Mouse (Mus musculus) CH12.LX (cell line): ENCODE measurements around the gene Nt5c3. TPM values are rescaled to one million over a fixed set of nuclear protein-coding genes. Genes with fewer than 3 reads are reported as not detected.

Experiments used
- DNase-seq: peaks from one replicate; pipeline ENCODE4 v3.0.0-alpha.2; 2013; ENCODE audit errors: extremely low read depth
- H3K27ac ChIP-seq: 2 replicates; pipeline ENCODE4 v1.5.1; 2012; ENCODE audit warnings: low read depth, mild to moderate bottlenecking, control low read depth, moderate library complexity; ENCODE audit not compliant: insufficient read depth
- H3K27me3 ChIP-seq: replicated peaks from 2 replicates; pipeline ENCODE3; 2012; ENCODE audit warnings: inconsistent platforms
- H3K36me3 ChIP-seq, 2 experiments: replicated peaks in 1 of 2; 2 replicates each; pipeline versions ENCODE3 to v1.6.1; 2012; ENCODE audit warnings: inconsistent platforms in 1 of 2, low read length in 1 of 2, mild to moderate bottlenecking in 1 of 2, mixed read lengths in 1 of 2, moderate library complexity in 1 of 2; ENCODE audit not compliant: control insufficient read depth in 1 of 2, insufficient read depth in 1 of 2
- H3K4me1 ChIP-seq, 2 experiments: 2 replicates each; pipeline ENCODE4 v1.6.1; 2012; ENCODE audit warnings: inconsistent platforms in 1 of 2, moderate library complexity in 1 of 2; ENCODE audit not compliant: insufficient read depth in 2 of 2, control insufficient read depth in 1 of 2
- H3K4me2 ChIP-seq: 2 replicates; pipeline ENCODE4 v1.6.1; 2012; ENCODE audit warnings: low read depth, mild to moderate bottlenecking, control low read depth; ENCODE audit not compliant: poor library complexity, insufficient read depth, severe bottlenecking
- H3K4me3 ChIP-seq, 3 experiments: fragments of 150-350 bp in 1 of 3; sonication (generic) in 1 of 3; replicated peaks in 1 of 3; 2 replicates each; pipeline versions ENCODE3 to v1.5.1; 2011 to 2012; ENCODE audit warnings: low read depth in 2 of 3, low read length in 2 of 3, mild to moderate bottlenecking in 2 of 3, moderate library complexity in 2 of 3, control low read depth in 1 of 3, improper control_type of control experiment in 1 of 3, inconsistent platforms in 1 of 3, mixed read lengths in 1 of 3; ENCODE audit not compliant: poor library complexity in 1 of 3
- H3K79me2 ChIP-seq: replicated peaks from 2 replicates; pipeline ENCODE4 v1.6.1; 2012; ENCODE audit warnings: mild to moderate bottlenecking, moderate library complexity; ENCODE audit not compliant: control insufficient read depth, poor library complexity, insufficient read depth, severe bottlenecking; ENCODE audit errors: extremely low read depth
- H3K9ac ChIP-seq: 2 replicates; pipeline ENCODE4 v1.6.1; 2012; ENCODE audit warnings: low read depth, mild to moderate bottlenecking, control low read depth, moderate library complexity; ENCODE audit not compliant: insufficient read depth
- H3K9me3 ChIP-seq: replicated peaks from 2 replicates; pipeline ENCODE3; 2012; ENCODE audit warnings: low read length, inconsistent platforms, mixed read lengths
- CTCF ChIP-seq, 2 experiments: IDR thresholded peaks in 1 of 2; conservative IDR thresholded peaks in 1 of 2; 2 replicates each; pipeline ENCODE4 v1.5.1; 2011 to 2012; ENCODE audit warnings: low read depth in 2 of 2, low read length in 2 of 2, improper control_type of control experiment in 1 of 2, inconsistent platforms in 1 of 2, mild to moderate bottlenecking in 1 of 2, moderate library complexity in 1 of 2
- ELF1 ChIP-seq: IDR thresholded peaks from 2 replicates; pipeline ENCODE4 v1.6.1; 2014; ENCODE audit warnings: low read depth, mild to moderate bottlenecking, inconsistent platforms, low read length, improper control_type of control experiment
- EP300 ChIP-seq: IDR thresholded peaks from 2 replicates; pipeline ENCODE4 v1.6.1; 2011; ENCODE audit warnings: low read length, improper control_type of control experiment
- ETS1 ChIP-seq: conservative IDR thresholded peaks from 2 replicates; pipeline ENCODE4 v1.6.1; 2012; ENCODE audit warnings: low read depth, mild to moderate bottlenecking, inconsistent platforms, low read length, improper control_type of control experiment, moderate library complexity
- JUN ChIP-seq: IDR thresholded peaks from 2 replicates; pipeline ENCODE4 v1.6.1; 2011; ENCODE audit warnings: low read depth, mild to moderate bottlenecking, low read length, improper control_type of control experiment, moderate library complexity; ENCODE audit not compliant: insufficient read depth
- MAFK ChIP-seq: IDR thresholded peaks from 2 replicates; pipeline ENCODE4 v1.6.1; 2011; ENCODE audit warnings: low read length, improper control_type of control experiment; ENCODE audit not compliant: insufficient replicate concordance
- MAZ ChIP-seq: IDR thresholded peaks from 2 replicates; pipeline ENCODE4 v1.6.1; 2012; ENCODE audit warnings: low read depth, mild to moderate bottlenecking, inconsistent platforms, low read length, improper control_type of control experiment, moderate library complexity
- MEF2A ChIP-seq: IDR thresholded peaks from 2 replicates; pipeline ENCODE4 v1.6.1; 2014; ENCODE audit warnings: low read depth, mild to moderate bottlenecking, inconsistent platforms, low read length, improper control_type of control experiment, borderline replicate concordance
- MXI1 ChIP-seq: IDR thresholded peaks from 2 replicates; pipeline ENCODE4 v1.6.1; 2011; ENCODE audit warnings: mild to moderate bottlenecking, low read depth, low read length, improper control_type of control experiment
- MYC ChIP-seq: IDR thresholded peaks from 2 replicates; pipeline ENCODE4 v1.6.1; 2011; ENCODE audit warnings: low read depth, mild to moderate bottlenecking, improper control_type of control experiment, low read length
- NELFE ChIP-seq: IDR thresholded peaks from 2 replicates; pipeline ENCODE4 v1.6.1; 2011; ENCODE audit warnings: low read depth, low read length, improper control_type of control experiment
- PAX5 ChIP-seq: IDR thresholded peaks from 2 replicates; pipeline ENCODE4 v1.6.1; 2012; ENCODE audit warnings: low read length, inconsistent platforms, mixed read lengths
- POLR2A ChIP-seq: IDR thresholded peaks from 2 replicates; pipeline ENCODE4 v1.6.1; 2011; ENCODE audit warnings: low read depth, mild to moderate bottlenecking, improper control_type of control experiment, low read length
- RAD21 ChIP-seq: IDR thresholded peaks from 2 replicates; pipeline ENCODE4 v1.6.1; 2011; ENCODE audit warnings: low read depth, mild to moderate bottlenecking, low read length, improper control_type of control experiment, moderate library complexity
- RCOR1 ChIP-seq: conservative IDR thresholded peaks from 2 replicates; pipeline ENCODE4 v1.6.1; 2012; ENCODE audit warnings: low read depth, mild to moderate bottlenecking, inconsistent platforms, low read length, improper control_type of control experiment
- SIN3A ChIP-seq: IDR thresholded peaks from 2 replicates; pipeline ENCODE4 v1.6.1; 2012; ENCODE audit warnings: low read length, improper control_type of control experiment, inconsistent platforms
- SMC3 ChIP-seq: IDR thresholded peaks from 2 replicates; pipeline ENCODE4 v1.6.1; 2011; ENCODE audit warnings: low read depth, low read length, improper control_type of control experiment
- TCF12 ChIP-seq: IDR thresholded peaks from 2 replicates; pipeline ENCODE4 v1.6.1; 2014; ENCODE audit warnings: low read depth, mild to moderate bottlenecking, inconsistent platforms, low read length, improper control_type of control experiment
- USF1 ChIP-seq: IDR thresholded peaks from 2 replicates; pipeline ENCODE4 v1.6.1; 2014; ENCODE audit warnings: low read depth, mild to moderate bottlenecking, inconsistent platforms, low read length, improper control_type of control experiment
- ZC3H11A ChIP-seq: IDR thresholded peaks from 2 replicates; pipeline ENCODE4 v1.6.1; 2012; ENCODE audit warnings: low read depth, mild to moderate bottlenecking, inconsistent platforms, low read length, improper control_type of control experiment
- ZKSCAN1 ChIP-seq: IDR thresholded peaks from 2 replicates; pipeline ENCODE4 v1.6.1; 2012; ENCODE audit warnings: low read depth, inconsistent platforms, low read length, improper control_type of control experiment, borderline replicate concordance
- ZMIZ1 ChIP-seq: IDR thresholded peaks from 2 replicates; pipeline ENCODE4 v1.6.1; 2012; ENCODE audit warnings: low read depth, mild to moderate bottlenecking, inconsistent platforms, low read length, improper control_type of control experiment
- ZNF384 ChIP-seq: IDR thresholded peaks from 2 replicates; pipeline ENCODE4 v1.6.1; 2012; ENCODE audit warnings: low read depth, low read length, improper control_type of control experiment, inconsistent platforms
- dilution Hi-C: fragments of 300-500 bp; cut with MboI; formaldehyde crosslinking; loops from 2 replicates; pipeline ENCODE4 v1.14.3; 2020; ENCODE audit warnings: low sequenced_read_pairs; ENCODE audit not compliant: extremely low pct_unique_long_range_greater_than_20kb, extremely low pct_ligation_motif_present
- in situ Hi-C: fragments of 300-500 bp; cut with MboI; formaldehyde crosslinking; loops from 3 replicates; pipeline ENCODE4 v1.14.3; 2019; ENCODE audit warnings: low sequenced_read_pairs, low pct_ligation_motif_present, low pct_unique_long_range_greater_than_20kb, mixed read lengths
- polyA plus RNA-seq: library from polyadenylated mRNA; unstranded; fragments of >175 nt; gene quantifications from 2 replicates; pipeline ENCODE4 v1.2.1, GENCODE M21; 2012; ENCODE audit warnings: low read depth; ENCODE audit not compliant: insufficient read length
- total RNA-seq, 2 experiments: library from RNA; depleted of rRNA; stranded (reverse); fragments of 300-350 nt in 1 of 2; fragments of >200 nt in 1 of 2; gene quantifications; 2 replicates each; pipeline ENCODE4 v1.2.3; 2012 to 2014

Nt5c3 gene
- total and polyA plus RNA-seq, 3 experiments: 23.7 to 82.4 (median 36.5) TPM

DNA sequence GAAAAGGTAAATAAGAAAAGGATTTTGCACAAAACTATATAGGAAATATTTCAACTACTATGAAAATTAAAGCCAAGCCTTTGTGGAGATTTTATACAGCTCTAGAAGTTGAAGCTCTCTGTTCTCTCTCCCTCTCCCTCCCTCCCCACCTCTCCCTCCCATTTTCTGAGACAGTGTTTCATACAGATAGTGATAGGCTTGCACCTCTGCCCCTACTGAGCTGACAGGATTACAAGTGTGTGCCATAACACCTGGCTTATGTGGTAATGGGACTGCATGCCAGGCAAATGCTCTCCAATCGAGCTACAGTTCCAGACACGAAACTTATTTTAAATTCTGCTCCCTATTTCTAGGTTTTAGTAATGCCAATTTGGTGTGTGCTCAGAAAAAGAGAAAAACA is 12.8 kb downstream of the Nt5c3 start:
- Histone ChIP-seq H3K27me3 (no peaks in the 10 kb centered on the region), H3K27ac (no peak overlapping the region), H3K9ac (no peak overlapping the region), H3K79me2 (no peaks in the 10 kb centered on the region), H3K4me2 (no peak overlapping the region)
- no peak for DNase-seq
- dilution Hi-C loops: no loop called here
- no peak for TF ChIP-seq EP300
- TF ChIP-seq RCOR1: no peak
- TF ChIP-seq JUN: no peak
- no peak for TF ChIP-seq ELF1
- TF ChIP-seq ZNF384: no peak
- TF ChIP-seq NELFE: no peak
- TF ChIP-seq SIN3A: no peak
- no peak for TF ChIP-seq ZMIZ1
- TF ChIP-seq CTCF (conservative IDR thresholded peaks at IDR 0.05 in 1 of 2, IDR thresholded peaks at IDR 0.05 in 1 of 2; ENCODE audit: low read depth in 2 of 2, low read length in 2 of 2): no peak
- no peak for TF ChIP-seq ZKSCAN1
- TF ChIP-seq MYC: no peak
- TF ChIP-seq ETS1: no peak
- TF ChIP-seq POLR2A: no peak
- TF ChIP-seq RAD21: no peak
- TF ChIP-seq, all 38 proteins: peak for 0
- Histone ChIP-seq H3K36me3 (peaks cover 0 to 8% of the 10 kb centered on the region in 2 experiments), H3K9me3 (peaks cover 6% of the 10 kb centered on the region), H3K4me1 (no peaks in the 10 kb centered on the region), H3K4me3 (no peak overlapping the region)
- in situ Hi-C loops: no loop called here

GRCm38 (mm10) chr6:56908912-56909311 is 14.8 kb downstream of the Nt5c3 start:
- Histone ChIP-seq H3K4me1 (no peaks in the 10 kb centered on the region), H3K36me3 (peaks cover 0 to 3% of the 10 kb centered on the region in 2 experiments)
- in situ Hi-C loops: loop anchor here (10.0 kb wide), 1 partner anchor 104 kb away; no protein-coding TSS in a partner anchor

More at GRCm38 (mm10) chr6:56908912-56909311, 14.8 kb downstream of the Nt5c3 start:
- Histone ChIP-seq H3K27ac (no peak overlapping the region), H3K27me3 (no peaks in the 10 kb centered on the region), H3K4me3 (no peak overlapping the region), H3K79me2 (0 out of 2 replicates have a peak, but pooled peaks cover 2% of the 10 kb centered on the region), H3K4me2 (no peak overlapping the region), H3K9ac (no peak overlapping the region), H3K9me3 (no peaks in the 10 kb centered on the region)
- DNase-seq: peak; percentile 40
- TF ChIP-seq MEF2A: no peak
- no peak for TF ChIP-seq ZKSCAN1
- no peak for TF ChIP-seq ETS1
- TF ChIP-seq MAZ: no peak
- peak; percentile 84 for TF ChIP-seq SMC3
- no peak for TF ChIP-seq ZC3H11A
- TF ChIP-seq RCOR1: no peak
- TF ChIP-seq RAD21: peak; percentile 75
- no peak for TF ChIP-seq ELF1
- no peak for TF ChIP-seq SIN3A
- no peak for TF ChIP-seq TCF12
- no peak for TF ChIP-seq USF1
- TF ChIP-seq PAX5: no peak
- TF ChIP-seq CTCF (conservative IDR thresholded peaks at IDR 0.05 in 1 of 2, IDR thresholded peaks at IDR 0.05 in 1 of 2; ENCODE audit: low read depth in 2 of 2, low read length in 2 of 2): peak; percentile 33 to 81; a peak in 2 of 4 replicates
- TF ChIP-seq ZNF384: peak; percentile 58; the same call in 1 of the 2 replicates
- TF ChIP-seq MXI1: no peak
- TF ChIP-seq MAFK: no peak
- dilution Hi-C loops: no loop called here
